Mouse (Mus musculus) adrenal gland, postnatal 0 days (tissue): ENCODE measurements around the gene Cdc25b. TPM values are rescaled to one million over a fixed set of nuclear protein-coding genes. Genes with fewer than 3 reads are reported as not detected.

ENCODE experiments used
- polyA plus RNA-seq: library from polyadenylated mRNA; unstranded; fragments of >200 nt; fragmentation: Nextera tagmentation; extraction: Ambion mirVana; gene quantifications from 2 replicates; pipeline ENCODE4 v1.2.1, GENCODE M21; 2015

Gene Cdc25b
- 20.0 and 21.6 TPM in 2 replicates for polyA plus RNA-seq

GRCm38 (mm10) chr2:131186771-131187601 lies at the start of gene Cdc25b, which contains the start of gene Spef1:
Cdc25b (plus strand) TSS chr2:131186949.
Spef1 (minus strand) TSS chr2:131187282.

DNA sequence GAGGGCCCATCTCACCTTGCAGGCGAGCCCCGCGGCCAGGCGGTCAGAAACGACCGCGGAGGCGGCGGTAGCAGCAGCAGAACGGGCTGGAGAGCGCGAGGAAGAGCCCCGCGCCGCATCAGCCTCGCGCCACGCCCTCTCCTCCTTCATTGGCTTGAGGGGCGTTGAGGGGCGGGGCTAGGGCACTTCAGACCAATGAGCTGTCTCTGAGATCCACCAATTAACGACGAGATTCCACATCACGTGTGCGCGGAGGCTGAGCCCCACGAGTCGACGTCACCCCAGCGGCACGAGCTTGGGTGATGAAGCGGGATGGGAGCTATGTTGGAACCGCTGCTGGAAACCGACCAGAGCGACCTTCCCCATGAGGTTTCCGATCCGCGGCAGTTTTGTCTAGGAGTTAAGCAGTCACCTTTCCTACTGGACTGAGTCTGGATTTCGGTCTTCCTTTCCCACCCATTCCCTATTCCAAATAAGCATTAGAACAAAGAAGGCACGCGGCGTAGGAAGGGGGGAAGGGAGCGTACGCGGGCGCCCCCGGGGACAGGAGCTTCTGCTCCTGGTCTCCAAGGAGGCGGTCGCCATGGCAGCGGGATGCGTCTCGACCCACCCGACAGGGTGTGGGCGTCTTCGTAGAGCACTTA lies 26.7 kb upstream of the Cdc25b start, which contains the start of gene 1700037H04Rik:
Gene 1700037H04Rik, minus strand, starts transcription at position 144 of the 644 bp plus-strand sequence.

GRCm38 (mm10) chr2:131179990-131180587 lies 6.7 kb upstream of the Cdc25b start, which contains the start of gene Cenpb:
Cenpb (minus strand) TSS chr2:131180067.

GRCm38 (mm10) chr2:131206778-131207177 lies 20.0 kb downstream of the Cdc25b start, which contains the start of gene Ap5s1:
Ap5s1 (plus strand) TSS chr2:131207078.

GRCm38 (mm10) chr2:131233307-131234126 lies 46.8 kb downstream of the Cdc25b start, which contains the start of gene Mavs:
Mavs (plus strand) TSS chr2:131234063.

Other genes with a start within 250 kb of the Cdc25b start
- 9.1 and 10.3 TPM in 2 replicates for gene Gfra4, start 143.9 kb upstream of the Cdc25b start, polyA plus RNA-seq
- gene Adam33, start 123.1 kb upstream of the Cdc25b start, polyA plus RNA-seq: 12.5 and 13.5 TPM in 2 replicates
- gene Siglec1, start 100.2 kb upstream of the Cdc25b start, polyA plus RNA-seq: 1.2 TPM in 2 replicates
- 5.6 and 6.3 TPM in 2 replicates for gene Hspa12b, start 59.7 kb upstream of the Cdc25b start, polyA plus RNA-seq
- not detected in 2 replicates for gene Gm11037, start 53.5 kb upstream of the Cdc25b start, polyA plus RNA-seq
- 49.6 and 59.0 TPM in 2 replicates for gene 1700037H04Rik, start 26.9 kb upstream of the Cdc25b start, polyA plus RNA-seq
- 12.9 and 13.2 TPM in 2 replicates for gene Cenpb, start 6.9 kb upstream of the Cdc25b start, polyA plus RNA-seq
- 1.2 and 2.0 TPM in 2 replicates for gene Spef1, start 333 bp downstream of the Cdc25b start, polyA plus RNA-seq
- gene Ap5s1, start 20.1 kb downstream of the Cdc25b start, polyA plus RNA-seq: 24.1 and 26.4 TPM in 2 replicates
- 9.8 and 17.9 TPM in 2 replicates for gene Mavs, start 47.1 kb downstream of the Cdc25b start, polyA plus RNA-seq
- gene Pank2, start 75.5 kb downstream of the Cdc25b start, polyA plus RNA-seq: 36.9 and 46.2 TPM in 2 replicates
- 1.6 and 2.3 TPM in 2 replicates for gene Rnf24, start 165.9 kb downstream of the Cdc25b start, polyA plus RNA-seq